Mouse (Mus musculus): ENCODE results near the gene Gm26938. TPM values are rescaled to one million over a fixed set of nuclear protein-coding genes. Genes with fewer than 3 reads are reported as not detected.

Gene Gm26938
- total RNA-seq, 2 experiments from 2014 or later = not detected

DNA sequence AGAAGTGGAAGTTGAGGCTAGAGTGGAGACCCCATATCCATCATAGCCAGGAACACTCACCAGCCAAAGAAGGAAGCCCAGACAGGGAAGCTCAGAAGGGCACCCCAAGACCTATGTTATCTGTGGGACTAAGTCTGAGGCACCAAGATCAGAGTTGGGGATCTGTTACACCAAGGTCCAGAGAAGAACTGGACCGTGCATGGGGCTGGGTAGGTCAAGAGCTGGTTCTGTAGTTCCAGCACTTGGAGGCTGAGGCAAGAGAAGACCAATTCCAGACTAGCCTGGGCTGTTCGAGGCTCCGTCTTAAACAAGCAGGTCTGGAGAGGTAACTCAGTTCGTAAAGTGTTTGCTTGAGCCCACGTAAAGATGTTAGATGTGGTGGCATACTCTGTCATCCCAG lies 32.1 kb downstream of the Gm26938 start:
- no peak for DNase-seq

DNA sequence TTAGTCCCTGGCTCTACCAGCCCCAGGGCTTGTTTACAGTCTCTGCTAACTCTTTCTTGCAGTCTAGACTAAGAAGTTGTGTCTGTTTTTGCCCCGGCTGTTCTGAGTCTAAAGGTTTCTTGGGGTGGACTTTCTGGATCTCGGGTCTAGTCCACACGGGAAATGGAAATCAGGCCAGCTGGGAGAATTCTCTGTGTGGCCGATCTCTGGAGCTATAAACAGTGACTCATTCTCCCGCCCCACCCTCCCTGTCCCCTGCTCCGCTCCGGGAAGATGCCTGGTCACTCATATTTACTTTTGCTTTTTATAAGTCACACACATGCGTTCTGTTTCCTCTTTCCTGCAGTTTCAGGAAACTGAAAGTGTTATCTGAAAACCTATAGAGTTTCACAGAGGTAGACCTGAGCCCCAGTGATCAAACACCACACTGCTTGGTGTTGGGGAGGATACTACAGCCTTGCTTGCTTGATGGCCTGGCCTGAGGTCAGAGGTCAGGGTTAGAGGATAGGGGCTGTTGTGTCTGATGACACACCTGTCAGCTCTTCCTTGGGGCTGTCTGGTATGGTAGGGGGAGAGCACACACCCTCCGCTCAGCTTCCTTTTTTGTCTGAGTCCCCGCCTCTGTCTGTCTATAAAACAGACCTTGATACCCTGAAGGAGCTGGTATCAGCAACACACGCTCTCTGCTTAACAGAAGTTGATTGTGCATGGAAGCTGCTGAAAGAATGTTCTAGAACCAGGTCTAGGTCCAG lies 32.7 kb downstream of the Gm26938 start:
- peak; percentile 83 to 85 for DNase-seq

DNA sequence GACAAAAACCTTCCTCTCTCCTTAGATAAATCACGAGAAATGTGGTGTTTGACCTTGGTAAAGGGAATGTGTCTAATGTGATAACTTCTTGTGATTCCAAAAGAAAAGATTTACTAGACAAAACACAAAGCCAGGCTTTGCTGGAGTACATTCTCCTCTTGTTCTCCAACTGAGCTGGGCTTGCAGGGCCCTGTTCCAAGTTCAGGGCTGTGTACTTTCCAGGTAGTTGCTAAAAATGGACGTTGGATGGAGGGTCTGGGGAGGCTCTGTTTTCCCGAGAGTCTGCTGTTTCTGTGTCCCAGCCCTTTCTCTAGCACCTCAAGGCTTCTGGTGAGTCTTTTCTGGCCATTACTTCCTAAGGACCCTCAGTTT lies 33.3 kb downstream of the Gm26938 start:
- DNase-seq = peak in 1 of 2 experiments; percentile 55

DNA sequence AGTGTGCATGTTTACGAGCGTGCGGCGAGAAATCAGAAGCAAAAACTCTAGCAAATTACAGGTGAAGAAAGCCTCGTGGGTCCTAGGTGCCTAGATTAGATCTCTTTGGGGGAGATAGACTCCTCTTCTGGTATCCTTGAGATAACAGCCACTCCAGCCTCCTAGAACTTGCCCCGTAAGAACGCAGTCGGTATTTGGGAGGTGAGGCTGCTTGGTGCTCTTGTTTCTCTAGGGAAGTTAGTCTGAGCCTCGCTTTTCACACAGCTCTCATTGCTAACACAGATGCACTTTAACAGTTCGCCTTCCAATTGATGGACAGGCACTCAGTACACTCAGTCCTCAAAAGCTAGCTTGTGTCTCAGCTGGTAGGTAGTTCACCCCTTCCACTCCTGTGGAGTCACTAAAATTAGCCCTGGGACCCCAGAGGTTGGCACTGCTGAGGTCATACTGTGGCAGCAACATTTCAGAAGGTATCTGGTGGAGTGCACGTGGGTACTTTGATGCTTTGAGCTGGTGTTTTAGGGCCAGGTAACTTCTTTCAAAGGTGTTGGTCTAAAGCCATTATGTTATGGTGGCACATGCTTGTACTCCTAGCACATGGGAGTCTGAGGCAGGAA lies 33.9 kb downstream of the Gm26938 start:
- peak in 1 of 2 experiments; percentile 59 for DNase-seq

DNA sequence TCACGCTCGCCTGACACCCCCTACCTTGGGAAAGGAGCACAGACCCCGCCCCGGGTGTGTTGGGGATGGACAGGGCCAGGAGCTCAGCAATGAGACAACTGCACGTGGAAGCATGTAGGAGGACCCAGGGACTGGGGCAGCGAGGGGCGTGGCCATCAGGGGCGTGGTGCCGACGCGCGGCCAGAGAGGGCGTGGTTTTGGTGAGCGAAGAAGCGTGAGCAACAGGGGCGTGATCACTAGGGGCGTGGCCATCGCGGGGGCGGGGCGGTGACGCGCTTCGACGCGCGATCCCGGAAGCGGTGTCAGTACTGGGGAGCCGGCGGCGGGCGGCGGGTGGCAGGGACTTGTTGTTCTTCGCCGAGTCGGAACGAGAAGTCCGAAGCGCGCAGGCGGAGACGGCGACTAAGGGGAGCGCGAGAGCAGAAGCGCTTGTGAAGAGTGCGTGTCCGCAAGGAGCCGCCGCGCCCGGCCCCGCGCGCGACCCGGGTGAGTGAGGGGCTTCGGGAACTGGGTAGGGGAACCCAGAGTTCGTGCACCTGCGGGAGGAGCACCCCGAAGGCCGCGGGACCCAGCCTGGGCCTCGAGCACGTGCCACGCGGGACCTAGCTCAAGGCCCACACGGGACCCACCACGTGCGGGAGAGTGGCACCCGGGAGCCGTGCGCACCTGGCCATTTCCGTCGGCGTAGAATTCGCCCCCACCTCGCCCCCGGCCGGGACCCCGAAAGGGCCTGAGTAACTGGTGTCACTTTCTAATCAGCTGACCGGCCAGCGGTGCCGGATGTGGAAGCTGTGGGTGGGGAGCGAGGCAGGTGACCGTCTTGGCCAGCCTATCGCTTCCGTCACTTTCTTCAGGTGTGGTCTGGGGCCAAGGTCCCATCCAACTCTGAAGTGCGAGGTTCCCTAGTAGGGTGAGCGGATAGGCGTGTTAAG lies 34.7 kb downstream of the Gm26938 start, which contains the start of gene Mafk:
Gene Mafk (plus strand): TSS at position 287 of the 932 bp plus-strand sequence.
- DNase-seq = peak; percentile 98 to 99

DNA sequence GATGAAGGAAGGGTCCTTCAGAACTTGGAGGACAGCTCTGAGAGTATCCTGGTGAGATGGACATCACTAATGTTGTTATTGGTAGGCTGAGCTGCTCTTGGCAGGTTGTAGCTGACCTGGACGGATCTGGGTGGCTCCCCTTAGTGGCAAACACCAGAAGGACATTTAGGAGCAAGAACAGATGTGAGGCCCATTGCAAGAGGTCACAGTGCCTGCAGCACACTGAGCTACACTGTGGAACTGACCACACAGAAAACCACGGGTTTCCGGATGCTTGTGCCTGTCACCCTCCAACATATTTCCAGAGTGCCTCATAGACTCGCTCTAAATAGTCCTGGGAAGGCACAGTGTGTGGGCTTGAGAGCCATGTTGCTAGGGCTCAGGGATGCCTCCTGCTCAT lies 36.7 kb downstream of the Gm26938 start:
- no peak for DNase-seq

DNA sequence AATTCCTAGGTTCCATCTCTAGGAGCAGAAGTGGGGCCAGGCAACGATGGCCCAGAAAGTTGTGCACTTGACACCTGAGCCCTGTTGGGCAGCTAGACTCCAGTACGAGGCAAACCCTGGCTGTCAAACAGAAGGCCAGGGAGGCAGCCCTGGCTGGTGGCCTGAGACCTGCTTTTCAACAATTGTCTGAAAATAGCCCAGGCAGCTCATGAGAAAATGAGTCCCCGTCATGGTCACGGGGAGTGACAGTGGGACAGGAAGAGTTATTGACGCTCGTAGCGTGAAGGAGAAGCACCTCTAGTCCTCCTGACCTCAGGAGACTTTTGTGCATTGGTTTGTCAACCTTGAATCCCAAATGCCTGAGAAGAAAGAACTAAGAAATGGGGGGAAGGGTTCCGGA lies 44.8 kb downstream of the Gm26938 start:
- peak; percentile 60 to 80 for DNase-seq

DNA sequence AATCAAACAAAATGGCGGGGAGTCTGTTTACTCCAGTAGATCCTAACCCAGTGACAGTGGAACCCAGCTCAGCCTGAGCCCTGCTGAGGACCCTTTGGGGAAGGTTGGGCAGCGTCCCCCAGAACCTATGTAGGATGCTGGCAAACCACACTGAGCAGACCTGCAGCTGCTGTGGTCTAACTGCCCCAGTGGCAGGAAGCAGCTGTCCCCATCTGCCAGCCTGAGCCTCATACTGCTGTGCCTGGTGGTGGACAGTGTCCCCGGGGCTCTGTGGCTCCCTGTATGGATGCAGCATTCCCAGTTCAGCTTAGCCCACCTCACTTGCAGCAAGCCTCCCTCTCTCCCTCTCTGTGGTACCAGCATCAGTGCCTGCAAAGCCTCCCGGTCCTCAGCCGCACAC lies 49.2 kb downstream of the Gm26938 start:
- no peak for DNase-seq

DNA sequence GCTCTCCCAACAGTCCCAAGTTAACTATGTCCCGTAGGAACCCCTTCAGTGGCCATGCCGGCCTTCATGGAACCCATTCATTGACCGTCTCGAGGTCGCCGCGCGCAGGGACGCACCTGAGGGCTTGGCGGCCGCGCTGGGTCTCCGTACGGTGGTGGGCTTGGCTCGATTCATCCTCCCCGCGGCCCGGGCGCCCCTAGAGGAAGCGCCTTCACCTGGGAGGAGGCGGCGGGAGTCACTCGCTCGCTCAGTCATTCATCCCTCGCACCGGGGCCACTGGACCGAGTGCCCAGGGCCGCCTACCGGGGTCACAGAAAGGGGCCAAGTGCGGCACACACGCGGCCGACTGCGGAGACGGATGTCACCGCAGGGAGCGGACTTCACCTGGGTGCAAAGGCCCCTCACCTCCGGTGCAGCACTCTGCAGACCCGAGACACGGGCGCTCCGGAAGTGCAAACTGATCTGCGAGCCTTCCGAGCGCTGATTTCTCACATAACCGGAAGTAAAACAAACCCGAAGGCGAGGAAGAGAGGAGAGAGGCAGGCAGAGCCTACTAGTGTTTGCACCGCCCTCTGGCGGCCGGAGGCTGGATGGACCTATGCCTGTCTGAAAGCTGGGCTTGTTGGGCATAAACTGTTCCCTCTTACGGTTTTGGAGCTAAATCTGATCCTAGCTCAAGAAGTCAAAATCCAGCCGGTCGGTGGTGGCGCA lies 50.8 kb downstream of the Gm26938 start, which contains the start of gene Ints1:
Gene Ints1 (minus strand): TSS at position 459 of the 711 bp plus-strand sequence.
- peak; percentile 96 to 98 for DNase-seq

DNA sequence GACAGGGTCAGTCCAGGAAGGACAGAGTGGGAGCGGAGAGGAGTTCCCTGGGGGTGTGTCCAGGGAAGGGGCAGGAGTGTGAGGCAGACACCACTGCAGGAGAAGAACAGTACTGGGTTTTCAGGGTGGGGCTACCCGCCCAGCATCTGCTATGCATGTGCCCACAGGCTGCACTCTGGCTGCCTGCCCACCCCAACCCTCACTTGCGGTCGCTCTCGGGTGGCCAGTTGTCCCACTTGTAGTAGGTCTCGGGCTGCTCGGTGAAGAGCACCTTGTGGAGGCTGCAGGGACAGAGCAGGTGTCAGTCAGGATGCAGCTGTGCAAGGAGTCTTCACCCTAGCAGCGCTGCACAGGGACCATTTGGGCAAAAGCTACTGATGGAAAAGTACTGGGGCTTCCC lies 58.0 kb downstream of the Gm26938 start:
- no peak for DNase-seq

DNA sequence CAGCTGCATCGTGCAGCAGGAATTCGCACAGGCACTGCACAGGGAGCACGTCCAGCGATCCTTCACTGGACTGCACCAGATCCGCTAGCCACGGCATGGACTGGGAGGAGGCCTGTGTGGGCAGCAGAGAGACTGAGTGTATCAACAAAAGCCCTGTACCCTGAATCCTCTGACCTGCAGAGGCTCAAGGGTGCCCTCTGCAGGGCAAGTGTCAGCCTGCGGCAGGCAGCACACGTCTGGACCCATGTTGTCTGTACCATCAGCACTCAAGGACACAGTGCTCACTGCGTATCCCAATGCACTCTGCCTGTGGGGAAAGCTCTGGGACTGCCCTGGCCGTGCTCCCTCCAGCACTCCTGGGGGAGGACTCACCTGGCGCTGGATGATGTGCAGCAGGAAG lies 61.9 kb downstream of the Gm26938 start:
- no peak for DNase-seq

DNA sequence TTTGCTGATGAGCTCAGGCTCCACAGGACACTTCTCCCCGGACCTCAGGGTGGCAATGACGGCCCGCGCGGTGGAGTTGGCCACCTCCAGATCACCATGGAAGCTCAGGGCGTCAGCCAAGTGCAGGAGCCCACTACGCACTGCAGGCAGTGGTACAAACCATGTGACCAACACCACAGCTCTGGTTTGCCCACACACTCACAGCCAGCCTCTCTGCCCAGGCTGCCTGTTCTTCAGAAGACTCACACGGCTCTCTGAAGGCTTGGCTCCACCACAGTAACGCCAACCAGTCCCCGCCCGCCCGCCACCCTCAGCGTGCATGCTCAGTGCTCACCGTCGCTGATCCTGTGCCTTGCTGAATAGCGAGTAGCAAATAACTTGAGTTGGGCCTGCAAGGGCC lies 68.1 kb downstream of the Gm26938 start:
- no peak for DNase-seq

Small RNA genes within 50 kb of the gene (microRNA-seq; reads per million reads assigned to microRNA genes)
- 0 to 0.27 reads per million in 2 experiments for gene Mir7037

Other genes starting within 250 kb of the Gm26938 start
- 1 to 10 TPM; 1.2 to 2.1 TPM for gene Micall2, start 90.1 kb downstream of the Gm26938 start, total RNA-seq (2021)
- gene Ints1, start 50.7 kb downstream of the Gm26938 start, total RNA-seq (2021) = 10 to 100 TPM; 37.7 to 39.5 TPM
- gene Mafk, start 34.9 kb downstream of the Gm26938 start, total RNA-seq (2021) = 10 to 100 TPM; 37.3 to 39.7 TPM
- under 1 TPM; 0.21 to 0.60 TPM for gene Tmem184a, start 6.5 kb downstream of the Gm26938 start, total RNA-seq (2021)
- gene Psmg3, start 478 bp upstream of the Gm26938 start, total RNA-seq (2021) = 10 to 100 TPM in 1 of 2 experiments, 1 to 10 TPM in 1; 8.1 to 10.1 TPM
- under 1 TPM in 1 of 2 experiments, not detected in 1; 0.10 TPM for gene Elfn1, start 81.5 kb upstream of the Gm26938 start, total RNA-seq (2021)